Mouse (Mus musculus) fibroblast of lung, adult 2 months (primary cell): Measurements from ENCODE around the gene Fosb.

ENCODE experiments used
- DNase-seq: peaks from one replicate; pipeline ENCODE4 v3.0.0-alpha.2; 2011; ENCODE audit warnings: low read depth

Fosb gene

DNA sequence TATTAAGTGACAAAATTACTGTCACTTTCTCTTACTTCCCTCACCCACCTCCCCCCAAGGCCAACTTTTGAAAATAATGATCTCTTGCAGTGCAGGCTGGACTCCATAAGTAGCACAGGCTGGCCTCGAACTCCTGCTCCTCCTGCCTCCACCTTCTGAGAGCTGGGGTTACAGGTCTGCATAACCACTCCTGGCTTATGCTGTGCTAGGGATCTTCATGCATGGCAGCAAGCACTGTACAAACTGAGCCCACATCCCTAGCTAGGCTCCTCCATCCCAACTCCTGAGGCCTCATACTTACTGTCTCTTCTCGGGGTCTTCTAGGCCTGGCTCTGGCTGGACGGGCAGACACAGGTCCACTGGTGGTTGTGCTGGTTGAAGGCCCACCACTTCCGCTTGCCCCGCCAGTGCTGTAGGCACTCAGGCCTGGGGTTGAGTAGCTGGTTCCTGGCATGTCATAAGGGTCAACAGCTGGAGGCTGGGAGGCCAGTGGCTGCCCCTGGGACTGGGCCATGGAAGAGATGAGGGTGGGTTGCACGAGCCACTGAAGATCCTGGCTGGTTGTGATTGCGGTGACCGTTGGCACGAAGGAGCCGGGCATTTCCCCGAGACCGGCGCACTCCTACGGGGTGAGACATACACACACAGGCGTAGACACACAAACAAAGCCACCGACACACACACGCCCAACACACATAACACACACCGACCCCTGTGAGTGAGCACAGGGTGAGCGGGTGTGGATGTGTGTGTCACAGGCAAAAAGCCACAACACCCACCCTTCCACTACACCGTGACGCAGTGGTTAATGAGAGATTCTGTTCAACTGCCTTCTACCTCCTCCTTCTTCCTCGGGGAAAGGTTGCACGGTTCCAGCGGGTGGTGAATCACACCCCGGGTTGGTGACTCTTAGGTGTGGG lies 2.8 kb downstream of the Fosb start:
- DNase-seq: no peak

- DNase-seq: no peak
These were observed 3.8 kb downstream of the Fosb start for GRCm38 (mm10) chr7:19305796-19306765.

GRCm38 (mm10) chr7:19305413-19305735 lies 4.5 kb downstream of the Fosb start:
- DNase-seq: no peak

GRCm38 (mm10) chr7:19304501-19305412 lies 5.1 kb downstream of the Fosb start:
- DNase-seq: no peak

DNA sequence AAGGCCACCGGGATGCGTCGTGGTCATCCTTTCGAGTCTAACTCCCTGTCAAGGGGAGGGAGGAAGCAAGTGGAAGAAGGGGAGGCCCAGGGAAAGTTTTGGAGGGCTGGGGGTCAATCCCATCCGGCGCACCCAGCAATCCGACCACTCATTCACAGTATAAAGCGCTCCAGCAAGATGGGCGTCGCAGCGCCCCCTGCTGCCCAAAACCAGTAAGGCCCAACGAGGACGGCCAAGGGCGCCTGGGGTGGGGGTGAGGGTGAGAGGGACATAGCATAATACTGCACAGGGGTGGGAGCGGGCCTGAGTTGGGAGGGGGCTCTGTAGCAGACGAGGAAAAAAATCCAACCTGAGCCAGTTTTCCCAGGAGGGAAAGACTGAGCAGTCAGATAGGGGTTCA lies 6.1 kb downstream of the Fosb start:
- no peak for DNase-seq

DNA sequence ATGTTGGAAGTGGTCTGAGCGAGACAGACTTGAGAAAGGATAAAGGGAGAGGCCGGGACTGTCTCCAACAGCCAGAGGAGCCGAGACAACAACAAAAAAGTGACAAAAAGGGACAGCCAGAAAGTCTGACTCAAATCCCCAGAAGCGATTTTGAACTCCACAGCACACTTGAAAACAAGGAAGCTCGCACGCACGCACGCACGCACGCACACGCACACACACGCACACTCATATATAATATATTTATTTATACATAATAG lies 6.9 kb downstream of the Fosb start:
- DNase-seq: no peak

DNA sequence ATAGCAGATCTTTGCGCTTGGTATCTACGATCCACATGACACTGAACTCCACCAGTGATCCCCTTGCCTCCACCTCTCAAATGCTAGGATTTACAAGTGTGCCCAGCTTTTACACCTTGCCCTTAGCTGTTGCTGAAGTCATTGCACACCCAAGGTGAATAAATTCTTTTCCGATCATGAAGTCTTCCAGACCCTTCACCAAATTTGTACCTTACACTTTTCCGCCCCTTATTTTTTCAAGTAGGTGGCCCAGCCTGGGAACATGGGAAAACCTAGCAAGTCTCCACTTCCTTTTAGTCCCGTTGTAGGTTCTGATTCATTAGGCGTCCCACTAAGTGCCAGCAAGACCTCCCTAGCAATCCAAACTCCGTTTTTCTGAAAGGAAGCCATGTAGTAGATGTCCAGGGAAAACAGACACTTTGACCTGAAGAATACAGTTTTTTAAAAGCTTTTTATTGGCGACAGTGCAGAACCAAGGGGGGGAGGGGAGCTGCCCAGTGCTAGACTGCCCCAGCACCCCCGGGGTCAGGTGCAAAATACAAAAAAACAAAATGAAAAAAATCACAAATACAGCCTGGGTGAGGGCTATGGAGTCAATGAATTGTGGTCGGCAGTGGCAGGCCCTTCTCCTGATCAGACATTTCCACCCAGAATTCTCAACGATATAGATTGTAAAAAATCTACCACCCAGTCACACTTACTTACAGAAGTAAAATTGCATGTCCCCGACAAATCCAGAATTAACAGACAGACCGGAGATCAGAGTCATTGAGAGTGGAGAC lies 7.4 kb downstream of the Fosb start:
- no peak for DNase-seq

GRCm38 (mm10) chr7:19301461-19302263 lies 8.2 kb downstream of the Fosb start:
- DNase-seq: no peak

- DNase-seq: peak; percentile 47
These were observed 9.1 kb downstream of the Fosb start for GRCm38 (mm10) chr7:19300501-19301421.

DNA sequence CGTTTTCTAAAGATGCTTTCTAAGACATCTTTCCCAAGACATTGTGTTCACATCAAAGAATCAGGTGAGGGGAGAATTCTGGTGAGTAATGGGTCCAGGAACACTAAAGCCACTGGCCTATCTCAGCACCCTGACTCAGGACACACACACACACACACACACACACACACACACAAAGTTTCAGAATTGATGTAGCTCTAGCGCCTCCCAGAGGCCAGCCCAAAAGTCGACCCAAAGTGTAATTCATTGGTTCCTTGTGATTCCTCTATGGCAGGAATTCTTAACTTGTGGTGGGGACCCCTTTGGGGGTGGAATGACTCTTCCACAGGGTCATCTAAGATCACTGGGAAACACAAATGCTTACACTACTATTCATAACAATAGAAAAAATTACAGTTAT lies 10.7 kb downstream of the Fosb start:
- no peak for DNase-seq

DNA sequence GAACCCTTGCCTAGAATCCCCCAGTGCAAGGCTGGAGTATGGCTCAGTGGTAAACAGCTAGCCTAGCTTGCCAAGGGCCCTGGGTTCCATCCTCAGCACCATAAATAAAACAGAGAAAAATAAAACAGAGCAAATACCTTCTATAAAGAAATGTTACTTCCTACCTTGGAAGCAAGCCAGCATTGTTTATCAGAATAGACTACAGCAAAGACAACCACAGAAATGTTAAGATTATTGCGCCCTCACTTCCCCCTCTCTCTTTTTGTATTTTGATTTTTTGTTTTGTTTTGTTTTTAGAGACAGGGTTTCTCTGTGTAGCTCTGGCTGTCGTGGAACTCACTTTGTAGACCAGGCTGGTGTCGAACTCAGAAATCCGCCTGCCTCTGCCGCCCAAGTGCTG lies 12.1 kb downstream of the Fosb start:
- DNase-seq: no peak

DNA sequence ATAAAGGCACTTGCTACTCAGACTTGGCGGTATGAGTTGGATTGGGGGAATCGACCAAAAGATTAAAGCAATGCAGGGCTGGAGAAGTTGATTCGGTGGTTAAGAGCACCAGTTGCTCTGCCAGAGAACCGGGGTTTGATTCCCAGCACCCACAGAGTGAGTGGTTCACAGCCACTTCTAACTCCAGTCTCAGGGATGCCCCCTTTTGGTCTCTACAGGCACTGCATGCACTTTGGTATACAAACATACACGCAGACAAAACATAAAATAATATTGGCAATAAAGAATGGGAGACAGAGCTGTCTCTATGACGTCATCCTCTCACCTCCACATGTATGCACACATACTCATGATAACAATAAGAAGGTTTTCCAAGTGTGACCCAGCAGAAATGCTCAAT lies 12.8 kb downstream of the Fosb start:
- DNase-seq: no peak

- DNase-seq: peak; percentile 70
These were observed 14.2 kb downstream of the Fosb start for GRCm38 (mm10) chr7:19295503-19296185.

DNA sequence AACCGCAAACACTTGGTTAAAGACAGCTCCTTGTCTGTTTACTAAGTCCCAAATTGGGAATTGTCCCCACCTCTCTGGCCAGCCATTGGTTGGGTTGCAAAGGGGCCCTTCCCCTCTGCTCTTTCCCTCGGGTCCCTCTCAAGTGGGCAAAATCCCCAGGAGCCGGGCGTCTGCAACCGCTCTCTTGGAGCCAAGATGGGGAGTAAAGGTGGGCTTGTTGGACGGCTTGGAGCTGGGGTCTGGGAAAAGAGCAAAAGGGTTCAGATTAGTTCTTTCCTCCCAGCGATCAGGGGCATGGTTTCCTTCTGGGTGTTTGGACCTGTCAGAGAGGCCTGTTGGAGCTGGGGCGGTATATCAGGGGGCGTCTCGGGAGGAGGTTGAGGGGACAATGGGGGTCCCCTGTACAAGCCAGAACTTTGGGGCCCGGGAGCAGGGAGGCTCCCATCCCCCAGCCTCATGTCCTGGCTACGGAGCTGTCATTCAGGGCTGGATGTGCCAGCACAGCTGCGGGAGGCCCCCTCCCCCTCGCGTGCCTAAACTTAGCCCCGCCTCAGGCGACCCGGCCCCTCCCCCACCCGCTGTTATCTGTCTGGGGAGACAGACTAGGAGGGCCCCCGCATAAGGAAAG lies 18.8 kb downstream of the Fosb start:
- DNase-seq: no peak

GRCm38 (mm10) chr7:19284763-19285162 lies 25.1 kb downstream of the Fosb start:
- no peak for DNase-seq

GRCm38 (mm10) chr7:19283406-19283804 lies 26.4 kb downstream of the Fosb start:
- no peak for DNase-seq

DNA sequence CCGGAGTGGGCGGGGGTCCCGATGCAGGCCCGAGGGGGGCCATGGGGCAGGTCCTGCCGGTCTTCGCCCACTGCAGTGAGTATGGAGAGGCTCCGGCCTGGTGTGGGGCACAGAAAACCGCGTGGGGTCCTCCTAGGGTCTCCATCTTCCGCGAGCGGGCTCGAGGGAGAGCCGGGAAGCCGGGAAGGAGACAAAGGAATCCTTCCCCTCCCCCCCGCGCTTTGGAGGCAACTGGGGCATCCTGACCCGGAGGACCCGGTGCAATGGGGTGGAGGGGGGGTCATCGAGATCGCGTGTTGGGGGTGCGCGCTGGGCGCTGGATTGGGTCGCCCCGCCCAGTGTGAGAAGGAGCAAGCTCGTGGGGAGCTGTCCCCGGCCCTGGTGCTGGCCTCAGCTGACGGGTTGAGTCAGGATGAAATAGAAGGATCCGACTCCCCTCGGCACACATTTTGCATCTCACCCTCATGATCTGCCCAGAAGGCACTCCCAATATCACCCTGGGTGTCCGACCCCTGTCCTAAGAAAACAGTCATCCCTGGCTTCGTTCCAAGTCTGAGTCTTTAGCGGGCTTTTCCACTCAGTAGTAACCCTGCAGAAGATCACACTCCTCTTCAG lies 27.0 kb downstream of the Fosb start:
- no peak for DNase-seq

GRCm38 (mm10) chr7:19282385-19282784 lies 27.5 kb downstream of the Fosb start, which contains the start of gene Rtn2:
Gene Rtn2 (plus strand): TSS chr7:19282624.
- DNase-seq: no peak
